Mouse (Mus musculus) midbrain, embryonic 14.5 days (tissue): ENCODE results near the gene Kcnq5. TPM values are rescaled to one million over a fixed set of nuclear protein-coding genes. Genes with fewer than 3 reads are reported as not detected.

Source experiments
- ATAC-seq: fragments of 200-750 bp; cut with Nextera tagmentation; 2 replicates; pipeline ENCODE4 v1.8.0; 2017; ENCODE audit warnings: moderate number of reproducible peaks, moderate library complexity; ENCODE audit not compliant: low FRiP score, low TSS enrichment
- DNase-seq: peaks from one replicate; pipeline ENCODE4 v3.0.0-alpha.2; 2015
- H3K27ac ChIP-seq: fragments of 300-500 bp; sonication (generic); replicated peaks from 2 replicates; pipeline ENCODE4 v1.5.1; 2014; ENCODE audit warnings: mild to moderate bottlenecking, low read depth, low read length, moderate library complexity
- H3K27me3 ChIP-seq: fragments of 300-500 bp; sonication (generic); 2 replicates; pipeline ENCODE4 v1.6.1; 2014; ENCODE audit warnings: low read length, control low read depth, mixed read lengths; ENCODE audit not compliant: control insufficient read depth, insufficient read depth
- H3K36me3 ChIP-seq: fragments of 300-500 bp; sonication (generic); 2 replicates; pipeline ENCODE4 v1.6.1; 2014; ENCODE audit warnings: low read length, control low read depth; ENCODE audit not compliant: control insufficient read depth, insufficient read depth
- H3K4me1 ChIP-seq: fragments of 300-500 bp; sonication (generic); 2 replicates; pipeline ENCODE4 v1.6.1; 2014; ENCODE audit warnings: mild to moderate bottlenecking, antibody characterized with exemption, low read length, control low read depth; ENCODE audit not compliant: control insufficient read depth, insufficient read depth
- H3K4me2 ChIP-seq: fragments of 300-500 bp; sonication (generic); 2 replicates; pipeline ENCODE4 v1.6.1; 2014; ENCODE audit warnings: mild to moderate bottlenecking, low read length, moderate library complexity
- H3K4me3 ChIP-seq: fragments of 300-500 bp; sonication (generic); replicated peaks from 2 replicates; pipeline ENCODE4 v1.5.1; 2014; ENCODE audit warnings: low read depth, low read length
- H3K9ac ChIP-seq: fragments of 300-500 bp; sonication (generic); replicated peaks from 2 replicates; pipeline ENCODE4 v1.6.1; 2014; ENCODE audit warnings: mild to moderate bottlenecking, low read length, moderate library complexity
- H3K9me3 ChIP-seq: fragments of 300-500 bp; sonication (generic); 2 replicates; pipeline ENCODE4 v1.6.1; 2016; ENCODE audit warnings: low read length, control low read depth, mixed read lengths; ENCODE audit not compliant: control insufficient read depth
- WGBS: fragments of 180-500 bp; shearing (Covaris S2); extraction: QIAGEN DNeasy Blood & Tissue Kit; methylation state at CpG from one replicate; pipeline ENCODE4 v1.1.7; 2014; 5-methylcytosine and 5-hydroxymethylcytosine counted together
- polyA plus RNA-seq: library from polyadenylated mRNA; unstranded; fragments of >200 nt; fragmentation: Nextera tagmentation; extraction: Ambion mirVana; gene quantifications from 2 replicates; pipeline ENCODE4 v1.2.1, GENCODE M21; 2014

Gene Kcnq5
- polyA plus RNA-seq, 1 experiment from 2014 or later, result 1.2 TPM

DNA sequence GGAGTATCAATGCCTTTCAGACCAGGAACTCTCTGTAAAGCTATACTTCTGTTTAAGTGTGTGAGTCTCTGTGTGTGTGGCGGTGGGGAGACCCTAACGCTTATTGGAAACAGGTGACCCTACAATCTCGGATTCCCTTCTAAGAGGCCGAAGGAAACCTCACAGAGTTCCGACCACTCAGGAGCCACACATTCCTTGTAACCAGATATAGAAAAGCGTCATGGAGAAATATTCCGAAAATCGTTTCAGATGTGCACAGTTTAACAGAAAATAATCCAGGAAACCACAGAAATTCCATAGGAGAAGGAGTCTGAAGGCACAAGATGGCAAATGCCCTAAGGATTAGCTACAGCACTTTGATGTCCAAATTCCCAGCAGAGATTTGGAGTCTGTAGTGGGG is 440.3 kb downstream of the Kcnq5 start:
- 95% methylated on average over 8 of the region's 8 CpGs for WGBS
- ATAC-seq, result no peak

DNA sequence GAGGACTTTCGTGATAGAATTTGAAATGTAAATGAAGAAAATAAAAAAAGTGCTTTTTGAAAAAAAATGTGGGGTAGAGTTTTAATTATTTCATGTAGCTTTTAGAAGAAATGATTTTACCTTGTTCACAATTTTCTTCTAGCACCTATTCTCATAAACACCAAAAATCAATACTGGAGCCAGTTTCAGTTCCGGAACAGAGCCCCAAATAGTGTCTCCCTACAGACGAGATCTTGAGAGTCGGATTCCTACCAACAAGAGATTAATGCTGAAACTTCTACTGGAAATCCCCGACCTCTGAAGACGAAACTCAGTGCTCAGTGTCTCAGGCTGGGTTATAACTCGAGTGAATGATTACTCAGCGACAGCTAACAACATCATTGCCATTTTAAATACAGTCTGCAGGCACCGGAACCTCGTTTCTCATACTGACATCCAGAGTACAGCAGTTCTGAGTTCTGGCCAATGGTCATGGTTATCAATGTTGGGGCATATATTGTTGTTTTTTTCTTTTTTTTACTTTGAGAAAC is 441.6 kb downstream of the Kcnq5 start:
- DNase-seq (no peak), ATAC-seq (no peak)
- Histone ChIP-seq H3K4me2 (no peak overlapping the region), H3K4me1 (no peaks in the 10 kb centered on the region), H3K36me3 (no peaks in the 10 kb centered on the region), H3K9ac (no peak overlapping the region), H3K4me3 (no peak overlapping the region), H3K9me3 (no peaks in the 10 kb centered on the region), H3K27me3 (no peaks in the 10 kb centered on the region), H3K27ac (no peak overlapping the region)
- WGBS, result 89% methylated on average over 10 of the region's 10 CpGs

More for the DNA sequence above, 440.3 kb downstream of the Kcnq5 start:
- Histone ChIP-seq H3K27ac (no peak overlapping the region), H3K4me1 (no peaks in the 10 kb centered on the region), H3K27me3 (no peaks in the 10 kb centered on the region), H3K4me2 (no peak overlapping the region), H3K9ac (no peak overlapping the region), H3K4me3 (no peak overlapping the region), H3K36me3 (no peaks in the 10 kb centered on the region), H3K9me3 (no peaks in the 10 kb centered on the region)
- no peak for DNase-seq

DNA sequence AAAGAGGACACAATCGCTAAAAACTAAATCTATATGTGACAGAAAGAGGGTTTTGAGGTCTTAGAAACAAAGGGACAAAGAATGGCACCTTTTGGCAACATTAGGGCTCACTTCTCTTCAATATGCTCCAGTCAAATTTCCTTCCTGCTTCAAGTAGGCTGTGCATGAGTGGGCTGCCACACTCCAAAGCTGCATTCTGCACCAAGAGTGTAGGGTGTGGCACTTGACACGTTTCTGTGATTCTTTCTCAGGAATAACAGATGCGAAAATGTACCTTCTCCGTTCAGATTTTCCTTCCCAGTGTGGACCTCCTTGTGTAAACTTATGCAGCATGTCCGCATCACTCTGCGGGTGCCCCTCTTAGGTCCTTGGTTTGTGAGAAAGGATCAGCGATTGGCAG is 455.1 kb downstream of the Kcnq5 start:
- no peak overlapping the region for H3K4me3 ChIP-seq
- H3K4me1 ChIP-seq, result no peaks in the 10 kb centered on the region
- no peaks in the 10 kb centered on the region for H3K36me3 ChIP-seq
- no peaks in the 10 kb centered on the region for H3K9me3 ChIP-seq
- ATAC-seq (no peak), DNase-seq (no peak)
- H3K27ac ChIP-seq, result no peak overlapping the region
- WGBS, result 88% methylated on average over 7 of the region's 7 CpGs
- no peak overlapping the region for H3K4me2 ChIP-seq
- no peaks in the 10 kb centered on the region for H3K27me3 ChIP-seq
- H3K9ac ChIP-seq, result no peak overlapping the region

DNA sequence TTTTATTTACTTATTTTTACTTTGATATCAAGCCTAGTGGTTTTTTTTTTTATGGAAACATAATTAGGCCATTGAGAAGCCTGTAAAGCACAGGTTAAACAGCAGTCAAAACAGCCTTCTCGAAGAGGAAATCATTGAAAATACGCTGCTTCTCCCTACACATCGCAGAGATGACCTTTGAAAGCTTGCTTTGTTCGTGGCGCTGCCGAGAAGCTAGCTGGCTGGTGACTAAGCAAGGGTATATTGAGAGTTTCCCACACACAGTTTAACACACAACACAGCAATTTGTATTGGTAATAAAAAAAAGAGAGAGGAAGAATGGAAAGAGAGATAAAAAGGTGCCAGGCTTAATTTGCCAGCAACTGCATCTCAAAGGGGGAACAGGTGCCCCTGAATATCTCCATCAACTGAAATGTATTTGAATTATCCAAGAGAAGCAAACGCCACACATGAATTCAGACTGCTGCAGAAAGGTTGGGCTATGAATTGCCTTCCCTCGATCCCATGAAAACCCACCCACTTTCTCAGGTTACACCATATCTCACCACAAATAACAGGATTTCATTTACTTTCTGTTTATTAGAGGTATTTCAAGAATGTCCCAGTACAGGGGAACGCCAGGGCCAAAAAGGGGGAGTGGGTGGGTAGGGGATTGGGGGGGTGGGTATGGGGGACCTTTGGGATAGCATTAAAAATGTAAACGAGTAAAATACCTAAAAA is 461.8 kb downstream of the Kcnq5 start:
- Histone ChIP-seq H3K4me3 (no peak overlapping the region), H3K4me2 (no peak overlapping the region), H3K27ac (no peak overlapping the region), H3K36me3 (no peaks in the 10 kb centered on the region), H3K9me3 (no peaks in the 10 kb centered on the region), H3K9ac (no peak overlapping the region), H3K4me1 (no peaks in the 10 kb centered on the region), H3K27me3 (no peaks in the 10 kb centered on the region)
- DNase-seq (peak; percentile 23), ATAC-seq (no peak)
- WGBS, result 65% methylated on average over 10 of the region's 10 CpGs

DNA sequence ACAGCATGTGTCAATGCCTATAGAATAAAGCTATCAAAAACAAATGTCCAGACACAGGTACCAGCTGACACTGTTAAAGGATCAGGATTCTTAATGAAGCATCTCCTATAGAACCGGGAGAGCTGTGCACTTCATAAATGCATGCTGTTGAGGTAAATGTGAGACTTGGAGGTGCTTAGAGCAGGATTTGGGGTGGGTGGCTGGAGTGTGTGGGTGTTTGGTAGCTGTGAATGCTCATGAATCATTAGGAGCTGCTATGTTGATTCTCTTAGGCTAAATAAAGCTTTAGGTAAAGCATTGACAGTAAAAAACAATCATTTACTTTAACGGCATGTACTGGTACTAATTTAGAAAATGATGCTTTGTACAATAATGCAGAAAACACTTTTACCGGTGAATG is 465.4 kb downstream of the Kcnq5 start:
- ATAC-seq (no peak), DNase-seq (no peak)
- Histone ChIP-seq H3K27ac (no peak overlapping the region), H3K4me2 (no peak overlapping the region), H3K9me3 (no peaks in the 10 kb centered on the region), H3K36me3 (no peaks in the 10 kb centered on the region), H3K9ac (no peak overlapping the region), H3K27me3 (no peaks in the 10 kb centered on the region), H3K4me1 (no peaks in the 10 kb centered on the region), H3K4me3 (no peak overlapping the region)
- 92% methylated on average over 3 of the region's 3 CpGs for WGBS

DNA sequence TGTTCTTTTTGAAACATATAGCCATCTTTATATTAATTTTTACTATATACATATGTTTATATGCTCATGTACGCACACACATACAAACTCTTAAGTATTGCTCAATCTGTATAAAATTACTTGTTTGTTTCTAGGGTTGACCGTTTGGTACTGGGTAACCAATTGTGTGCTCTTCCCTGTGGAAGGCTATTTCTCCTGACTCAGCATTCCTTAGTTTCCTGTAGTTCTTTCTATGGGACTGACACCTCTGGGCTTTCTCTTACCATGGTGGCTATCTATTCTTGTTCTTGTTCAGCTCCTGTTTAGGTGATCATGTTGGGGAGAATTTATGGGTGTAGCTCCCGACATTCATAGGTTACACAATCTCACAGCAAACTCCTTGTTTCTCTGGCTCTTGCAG is 473.1 kb downstream of the Kcnq5 start:
- no peak overlapping the region for H3K4me2 ChIP-seq
- no peak overlapping the region for H3K4me3 ChIP-seq
- no peak overlapping the region for H3K27ac ChIP-seq
- no peaks in the 10 kb centered on the region for H3K36me3 ChIP-seq
- H3K4me1 ChIP-seq, result no peaks in the 10 kb centered on the region
- WGBS, result 95% methylated on average over 3 of the region's 3 CpGs
- ATAC-seq (no peak), DNase-seq (no peak)
- no peaks in the 10 kb centered on the region for H3K9me3 ChIP-seq
- no peaks in the 10 kb centered on the region for H3K27me3 ChIP-seq
- H3K9ac ChIP-seq, result no peak overlapping the region

DNA sequence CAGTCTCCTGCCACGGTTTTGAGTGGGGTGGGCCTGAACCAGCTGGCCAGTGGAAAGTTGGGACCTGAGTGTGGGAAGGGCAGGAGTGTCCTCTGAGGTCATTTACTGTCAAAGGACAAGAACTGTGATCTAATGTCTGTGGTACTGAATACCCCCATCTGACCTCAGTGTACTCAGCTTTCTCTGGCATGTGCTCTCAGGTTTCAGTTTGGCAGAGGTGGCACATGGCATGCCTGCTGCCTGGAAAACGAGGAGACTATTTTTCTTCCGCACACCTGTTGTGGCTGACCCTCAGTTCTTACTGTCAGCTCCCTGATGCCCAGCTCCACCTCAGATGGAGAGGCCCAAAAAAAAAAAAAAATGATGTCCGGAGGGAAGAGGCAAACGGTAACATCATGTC is 475.5 kb downstream of the Kcnq5 start:
- Histone ChIP-seq H3K9me3 (no peaks in the 10 kb centered on the region), H3K4me1 (no peaks in the 10 kb centered on the region), H3K4me3 (no peak overlapping the region), H3K4me2 (no peak overlapping the region), H3K9ac (no peak overlapping the region), H3K36me3 (no peaks in the 10 kb centered on the region), H3K27me3 (no peaks in the 10 kb centered on the region), H3K27ac (no peak overlapping the region)
- ATAC-seq, result no peak
- whole genome bisulfite sequencing, result 81% methylated on average over 5 of the region's 5 CpGs
- DNase-seq, result no peak

DNA sequence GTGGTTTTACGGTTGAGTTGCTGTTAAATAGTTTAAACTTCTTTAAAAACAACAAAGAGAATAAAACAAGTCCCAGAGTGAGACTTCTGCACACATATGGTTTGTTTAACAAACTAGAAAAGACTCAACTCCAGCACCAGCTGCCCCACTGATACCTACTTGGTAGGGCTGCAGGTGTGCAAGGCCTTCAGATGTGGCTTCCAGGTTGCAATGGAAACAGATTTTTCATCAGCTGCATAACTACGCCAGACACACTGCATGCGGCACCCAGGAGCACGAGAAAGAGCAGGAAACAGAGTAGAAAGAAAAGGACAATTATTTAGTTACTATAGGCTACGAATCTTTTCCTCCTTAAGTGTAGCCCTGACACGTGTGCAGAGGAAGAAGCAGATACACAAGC is 492.4 kb downstream of the Kcnq5 start:
- no peak for DNase-seq
- H3K4me1 ChIP-seq, result no peaks in the 10 kb centered on the region
- H3K4me2 ChIP-seq, result no peak overlapping the region
- H3K4me3 ChIP-seq, result no peak overlapping the region
- no peaks in the 10 kb centered on the region for H3K27me3 ChIP-seq
- WGBS, result 92% methylated on average over 6 of the region's 6 CpGs
- no peak overlapping the region for H3K27ac ChIP-seq
- no peak overlapping the region for H3K9ac ChIP-seq
- no peak for ATAC-seq
- no peaks in the 10 kb centered on the region for H3K36me3 ChIP-seq
- no peaks in the 10 kb centered on the region for H3K9me3 ChIP-seq

DNA sequence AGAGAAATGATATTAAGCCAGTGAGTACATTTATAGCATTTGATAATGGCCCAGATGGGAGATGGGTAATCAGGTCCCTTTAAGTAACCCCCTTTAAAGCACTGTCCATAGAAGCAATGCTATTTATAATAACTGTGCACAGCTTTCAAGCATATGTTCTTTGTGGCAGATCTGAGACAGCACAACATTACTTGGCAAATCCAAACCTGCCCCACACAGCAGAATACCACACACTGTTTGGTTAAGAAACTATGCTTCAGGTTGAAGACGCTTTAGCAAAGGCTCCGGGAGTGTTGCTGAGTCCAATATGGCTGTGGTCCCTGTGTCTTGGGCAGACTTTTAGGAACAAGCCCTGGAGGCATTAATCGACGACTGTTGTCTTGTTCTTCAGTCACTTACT is 495.3 kb downstream of the Kcnq5 start:
- Histone ChIP-seq H3K9ac (no peak overlapping the region), H3K4me3 (no peak overlapping the region), H3K4me1 (no peaks in the 10 kb centered on the region), H3K9me3 (no peaks in the 10 kb centered on the region), H3K27ac (no peak overlapping the region), H3K27me3 (no peaks in the 10 kb centered on the region), H3K4me2 (no peak overlapping the region), H3K36me3 (no peaks in the 10 kb centered on the region)
- WGBS, result 93% methylated on average over 4 of the region's 4 CpGs
- DNase-seq (no peak), ATAC-seq (no peak)
